Mouse (Mus musculus) liver, adult 2 months (tissue): ENCODE data around the gene Lrba. TPM values are rescaled to one million over a fixed set of nuclear protein-coding genes. Genes with fewer than 3 reads are reported as not detected.
A peak's percentile ranks its signal among the peaks of the same experiment; 100 is the strongest.

Experiments
- DNase-seq: peaks from one replicate; pipeline ENCODE4 v3.0.0-alpha.2; 2011; ENCODE audit warnings: low read depth, low spot score; ENCODE audit errors: extremely low read depth
- H3K27ac ChIP-seq: fragments of 200-500 bp; replicated peaks from 2 replicates; pipeline ENCODE4 v1.5.1; 2012; ENCODE audit warnings: low read depth, mild to moderate bottlenecking, control low read depth, inconsistent platforms, low read length; ENCODE audit not compliant: insufficient read depth
- H3K27me3 ChIP-seq: fragments of 200-500 bp; 2 replicates; pipeline ENCODE4 v1.6.1; 2012; ENCODE audit warnings: mild to moderate bottlenecking, moderate library complexity, low read length, inconsistent platforms; ENCODE audit not compliant: control insufficient read depth, insufficient read depth
- H3K36me3 ChIP-seq: fragments of 200-500 bp; 2 replicates; pipeline ENCODE4 v1.6.1; 2012; ENCODE audit warnings: low read length, inconsistent platforms; ENCODE audit not compliant: control insufficient read depth, insufficient read depth
- H3K4me1 ChIP-seq: fragments of 200-500 bp; 2 replicates; pipeline ENCODE4 v1.6.1; 2011; ENCODE audit warnings: low read length; ENCODE audit not compliant: control insufficient read depth, insufficient read depth
- H3K4me3 ChIP-seq: fragments of 200-500 bp; 2 replicates; pipeline ENCODE4 v1.5.1; 2011; ENCODE audit warnings: low read depth, mild to moderate bottlenecking, control low read depth, low read length, moderate library complexity; ENCODE audit not compliant: insufficient read depth
- H3K79me2 ChIP-seq: fragments of 200-500 bp; 2 replicates; pipeline ENCODE4 v1.6.1; 2012; ENCODE audit warnings: inconsistent platforms, mild to moderate bottlenecking, low read length, moderate library complexity; ENCODE audit not compliant: control insufficient read depth, insufficient read depth
- H3K9ac ChIP-seq: fragments of 200-500 bp; 2 replicates; pipeline ENCODE4 v1.6.1; 2012; ENCODE audit warnings: low read depth, mild to moderate bottlenecking, control low read depth, inconsistent platforms, low read length
- CTCF ChIP-seq: fragments of 200-500 bp; IDR thresholded peaks from 2 replicates; pipeline ENCODE4 v1.5.1; 2011; ENCODE audit warnings: low read depth, low read length, control low read depth
- POLR2A ChIP-seq: fragments of 200-500 bp; IDR thresholded peaks from 2 replicates; pipeline ENCODE4 v1.6.1; 2011; ENCODE audit warnings: low read length, control low read depth; ENCODE audit not compliant: insufficient read depth; ENCODE audit errors: extremely low read depth
- WGBS: fragments of 180-500 bp; shearing (Covaris S2); methylation state at CpG from one replicate; pipeline ENCODE4 v1.1.7; 2018; 5-methylcytosine and 5-hydroxymethylcytosine counted together
- polyA plus RNA-seq: library from polyadenylated mRNA; depleted of rRNA; stranded (reverse); fragments of >200 nt; gene quantifications from 2 replicates; pipeline ENCODE4 v1.2.3, GENCODE M21; 2012
- total RNA-seq: library from RNA; depleted of rRNA; stranded (reverse); fragments of >200 nt; gene quantifications from 2 replicates; pipeline ENCODE4 v1.2.3, GENCODE M21; 2014

The Lrba gene
- total and polyA plus RNA-seq, 2 experiments: 8.4 to 26.1 TPM

- no peak overlapping the region for H3K27ac ChIP-seq
- no peak overlapping the region for H3K9ac ChIP-seq
- no peak for DNase-seq
- H3K79me2 ChIP-seq: no peaks in the 10 kb centered on the region
- 94% methylated on average over 9 of the region's 9 CpGs for WGBS
- no peaks in the 10 kb centered on the region; the same call in 1 of the 2 replicates for H3K4me1 ChIP-seq
- H3K36me3 ChIP-seq: no peaks in the 10 kb centered on the region
- no peak for TF ChIP-seq POLR2A
- TF ChIP-seq CTCF: no peak
- H3K27me3 ChIP-seq: no peaks in the 10 kb centered on the region
- no peak overlapping the region for H3K4me3 ChIP-seq
These were observed 582.4 kb downstream of the Lrba start for GRCm38 (mm10) chr3:86806834-86807233.

- Histone ChIP-seq H3K9ac (no peak overlapping the region), H3K27me3 (no peaks in the 10 kb centered on the region), H3K36me3 (no peaks in the 10 kb centered on the region), H3K27ac (no peak overlapping the region), H3K4me3 (no peak overlapping the region), H3K79me2 (no peaks in the 10 kb centered on the region), H3K4me1 (no peaks in the 10 kb centered on the region; the same call in 1 of the 2 replicates)
- no peak for DNase-seq
- WGBS: 82% methylated on average over 14 of the region's 14 CpGs
- TF ChIP-seq POLR2A (no peak), CTCF (peak; percentile 51)
These were observed 583.4 kb downstream of the Lrba start for GRCm38 (mm10) chr3:86807750-86808467.

GRCm38 (mm10) chr3:86809199-86809598 is 584.7 kb downstream of the Lrba start:
- no peaks in the 10 kb centered on the region; the same call in 1 of the 2 replicates for H3K4me1 ChIP-seq
- H3K36me3 ChIP-seq: no peaks in the 10 kb centered on the region
- DNase-seq: no peak
- no peaks in the 10 kb centered on the region for H3K79me2 ChIP-seq
- H3K4me3 ChIP-seq: no peak overlapping the region
- H3K9ac ChIP-seq: no peak overlapping the region
- no peak overlapping the region for H3K27ac ChIP-seq
- no peaks in the 10 kb centered on the region for H3K27me3 ChIP-seq
- no peak for TF ChIP-seq POLR2A
- no peak for TF ChIP-seq CTCF
- 89% methylated on average over 9 of the region's 9 CpGs for WGBS

GRCm38 (mm10) chr3:86809646-86810045 is 585.2 kb downstream of the Lrba start:
- Histone ChIP-seq H3K27ac (no peak overlapping the region), H3K79me2 (no peaks in the 10 kb centered on the region), H3K4me1 (no peaks in the 10 kb centered on the region), H3K27me3 (no peaks in the 10 kb centered on the region), H3K4me3 (no peak overlapping the region), H3K9ac (no peak overlapping the region), H3K36me3 (no peaks in the 10 kb centered on the region)
- WGBS: 30% methylated on average over 2 of the region's 2 CpGs
- TF ChIP-seq CTCF (no peak), POLR2A (no peak)
- no peak for DNase-seq

GRCm38 (mm10) chr3:86810908-86811307 is 586.4 kb downstream of the Lrba start:
- TF ChIP-seq CTCF (no peak), POLR2A (no peak)

GRCm38 (mm10) chr3:86812689-86813088 is 588.2 kb downstream of the Lrba start:
- no peaks in the 10 kb centered on the region for H3K79me2 ChIP-seq
- TF ChIP-seq CTCF: peak; percentile 98
- no peak for TF ChIP-seq POLR2A
- H3K27me3 ChIP-seq: no peaks in the 10 kb centered on the region
- H3K36me3 ChIP-seq: no peaks in the 10 kb centered on the region
- WGBS: 2% methylated on average over 3 of the region's 3 CpGs
- H3K9ac ChIP-seq: no peak overlapping the region
- H3K27ac ChIP-seq: no peak overlapping the region
- DNase-seq: peak; percentile 81
- H3K4me1 ChIP-seq: no peaks in the 10 kb centered on the region
- H3K4me3 ChIP-seq: no peak overlapping the region

More at GRCm38 (mm10) chr3:86810908-86811307, 586.4 kb downstream of the Lrba start:
- no peak for DNase-seq
- H3K27me3 ChIP-seq: no peaks in the 10 kb centered on the region
- no peak overlapping the region for H3K4me3 ChIP-seq
- no peaks in the 10 kb centered on the region for H3K79me2 ChIP-seq
- 94% methylated on average over 5 of the region's 5 CpGs for WGBS
- H3K36me3 ChIP-seq: no peaks in the 10 kb centered on the region
- no peak overlapping the region for H3K27ac ChIP-seq
- no peak overlapping the region for H3K9ac ChIP-seq
- no peaks in the 10 kb centered on the region for H3K4me1 ChIP-seq
